Mouse (Mus musculus) C2C12 (cell line): Measurements from ENCODE around the gene Kifc5b.

Experiments used
- CTCF ChIP-seq: IDR thresholded peaks from one replicate; pipeline ENCODE4 v1.5.1; 2011; ENCODE audit not compliant: control insufficient read depth, insufficient read depth, insufficient read length
- FOSL1 ChIP-seq: IDR thresholded peaks from one replicate; pipeline ENCODE4 v1.8.0; 2011; ENCODE audit warnings: mild to moderate bottlenecking, low read length; ENCODE audit not compliant: poor library complexity, insufficient read depth, severe bottlenecking
- MAX ChIP-seq: IDR thresholded peaks from one replicate; pipeline ENCODE4 v1.6.1; 2011; ENCODE audit warnings: mild to moderate bottlenecking, control low read depth
- MYOD1 ChIP-seq: IDR thresholded peaks from one replicate; pipeline ENCODE4 v1.6.1; 2011; ENCODE audit warnings: low read depth; ENCODE audit not compliant: control insufficient read depth, insufficient read length
- USF1 ChIP-seq: IDR thresholded peaks from one replicate; pipeline ENCODE4 v1.6.1; 2011; ENCODE audit warnings: low read depth, mild to moderate bottlenecking, control low read depth, moderate library complexity

DNA sequence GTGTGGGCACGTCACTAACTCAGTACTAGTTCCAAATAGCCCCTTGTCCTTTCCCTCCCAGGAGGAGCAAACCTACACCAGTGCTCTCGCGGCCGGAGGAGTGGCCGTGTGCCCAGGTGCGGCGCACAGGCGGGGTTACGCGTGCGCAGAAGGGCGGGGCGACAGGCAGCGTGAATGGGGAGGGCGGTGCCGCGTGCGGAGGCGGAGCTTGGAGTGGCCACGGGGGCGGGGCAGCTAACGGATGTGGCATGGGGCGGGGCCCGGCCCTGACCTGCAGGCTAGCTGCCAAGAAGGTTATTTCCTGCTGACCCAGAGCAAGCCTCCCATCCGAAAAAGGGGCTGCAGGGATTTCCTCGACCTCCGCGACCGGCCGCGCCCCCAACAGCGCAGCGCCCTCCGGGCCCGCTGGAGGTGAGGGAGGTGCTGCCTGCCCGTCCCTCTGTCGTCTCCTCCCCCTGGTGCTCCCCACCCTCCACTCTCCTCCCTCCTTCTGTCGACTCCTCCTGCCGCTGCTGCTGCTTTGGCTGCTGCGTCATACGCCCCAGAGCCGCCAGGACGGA lies 16.0 kb downstream of the Kifc5b start, which contains the start of gene Phf1:
- TF ChIP-seq CTCF (no peak), MAX (no peak), USF1 (no peak), MYOD1 (no peak), FOSL1 (no peak)
